Mouse (Mus musculus) C2C12 (cell line): ENCODE results near the gene Ripply1. TPM values are rescaled to one million over a fixed set of nuclear protein-coding genes. Genes with fewer than 3 reads are reported as not detected.

Experiments
- H3K27me3 ChIP-seq: one replicate; pipeline ENCODE4 v1.6.1; 2011; ENCODE audit not compliant: control insufficient read depth, insufficient read depth, insufficient read length
- H3K36me3 ChIP-seq: one replicate; pipeline ENCODE4 v1.6.1; 2011; ENCODE audit not compliant: control insufficient read depth, insufficient read depth
- H3K4me3 ChIP-seq: one replicate; pipeline ENCODE4 v1.5.1; 2011; ENCODE audit warnings: mild to moderate bottlenecking, control low read depth; ENCODE audit not compliant: poor library complexity, insufficient read depth, severe bottlenecking
- H3K79me2 ChIP-seq: one replicate; pipeline ENCODE4 v1.6.1; 2011; ENCODE audit not compliant: control insufficient read depth, insufficient read depth
- H3K79me3 ChIP-seq: one replicate; pipeline ENCODE4 v1.6.1; 2011; ENCODE audit warnings: low read depth, control low read depth
- H3ac ChIP-seq: one replicate; pipeline ENCODE3; 2011; ENCODE audit warnings: low read depth; ENCODE audit not compliant: control insufficient read depth, insufficient read length
- CEBPB ChIP-seq: IDR thresholded peaks from one replicate; pipeline ENCODE4 v1.6.1; 2011; ENCODE audit warnings: low read depth, mild to moderate bottlenecking, control low read depth, moderate library complexity
- CTCF ChIP-seq: IDR thresholded peaks from one replicate; pipeline ENCODE4 v1.5.1; 2011; ENCODE audit not compliant: control insufficient read depth, insufficient read depth, insufficient read length
- FOSL1 ChIP-seq: IDR thresholded peaks from one replicate; pipeline ENCODE4 v1.8.0; 2011; ENCODE audit warnings: mild to moderate bottlenecking, low read length; ENCODE audit not compliant: poor library complexity, insufficient read depth, severe bottlenecking
- MAX ChIP-seq: IDR thresholded peaks from one replicate; pipeline ENCODE4 v1.6.1; 2011; ENCODE audit warnings: mild to moderate bottlenecking, control low read depth
- MYOD1 ChIP-seq: IDR thresholded peaks from one replicate; pipeline ENCODE4 v1.6.1; 2011; ENCODE audit warnings: low read depth; ENCODE audit not compliant: control insufficient read depth, insufficient read length
- MYOG ChIP-seq: IDR thresholded peaks from one replicate; pipeline ENCODE4 v1.6.1; 2011; ENCODE audit not compliant: control insufficient read depth, insufficient read length; ENCODE audit errors: extremely low read depth
- USF1 ChIP-seq: IDR thresholded peaks from one replicate; pipeline ENCODE4 v1.6.1; 2011; ENCODE audit warnings: low read depth, mild to moderate bottlenecking, control low read depth, moderate library complexity
- long read RNA-seq, 2 experiments: library from polyadenylated mRNA; unstranded; transcript quantifications; one replicate each; pipeline ENCODE4 v2.0.0; 2019 to 2020
- polyA plus RNA-seq: library from polyadenylated mRNA; unstranded; fragments of >200 nt; fragmentation: generic; extraction: Trizol; gene quantifications from one replicate; pipeline ENCODE4 v1.2.1, GENCODE M21; 2012; ENCODE audit warnings: missing spikeins

Gene Ripply1
- not detected for polyA plus RNA-seq
- long read RNA-seq, experiment 1, result 0 reads
- long read RNA-seq, experiment 2, result 0 reads

DNA sequence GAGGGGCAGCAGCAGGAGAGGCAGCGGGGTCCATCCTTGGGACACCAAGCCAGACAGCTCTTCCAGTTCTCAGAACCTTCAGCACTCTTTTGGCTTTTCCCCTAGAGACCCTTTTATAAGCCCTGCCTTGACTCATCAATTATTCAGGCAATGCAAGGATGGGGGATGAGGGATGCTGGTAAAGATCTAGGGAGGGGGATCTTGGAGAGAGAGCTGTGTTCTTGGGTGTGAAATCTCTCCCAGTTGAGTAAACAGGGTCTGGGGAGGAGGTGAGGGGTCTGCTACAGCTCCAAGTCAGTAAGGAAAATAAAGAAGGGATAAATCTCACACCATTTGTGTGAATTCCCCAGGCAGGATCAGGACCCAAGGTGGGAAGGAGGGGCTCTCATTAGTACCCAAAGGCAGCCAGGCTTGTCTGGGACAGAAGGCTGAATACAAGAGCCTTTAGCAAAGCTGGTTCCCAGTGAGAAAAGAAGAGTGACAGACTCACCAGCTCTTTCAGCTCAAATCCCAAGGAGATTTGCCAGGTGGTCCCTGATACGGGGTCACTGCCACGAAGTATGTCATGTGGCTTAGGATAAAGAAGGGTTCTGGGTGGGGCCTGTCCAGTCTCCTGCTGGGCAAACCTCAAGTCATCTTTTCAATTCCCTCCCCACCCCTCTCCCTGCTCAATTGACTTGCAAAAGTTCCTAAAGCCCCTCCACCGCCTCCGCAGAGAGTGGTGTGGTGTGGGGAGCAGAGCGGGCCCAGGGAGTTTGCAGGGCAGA lies at the start of gene Ripply1:
Gene Ripply1, minus strand, starts transcription at position 76 of the 767 bp plus-strand sequence.
- H3K27me3 ChIP-seq, result no peaks in the 10 kb centered on the region
- H3K79me2 ChIP-seq, result no peaks in the 10 kb centered on the region
- no peaks in the 10 kb centered on the region for H3K79me3 ChIP-seq
- no peaks in the 10 kb centered on the region for H3K36me3 ChIP-seq
- no peak for TF ChIP-seq CEBPB
- no peak for TF ChIP-seq FOSL1
- no peak for TF ChIP-seq MAX
- TF ChIP-seq MYOG, result no peak
- no peak for TF ChIP-seq USF1
- TF ChIP-seq MYOD1, result no peak
- no peak for TF ChIP-seq CTCF
- H3ac ChIP-seq, result no peak within 1 kb of the TSS
- H3K4me3 ChIP-seq, result no peak within 1 kb of the TSS

DNA sequence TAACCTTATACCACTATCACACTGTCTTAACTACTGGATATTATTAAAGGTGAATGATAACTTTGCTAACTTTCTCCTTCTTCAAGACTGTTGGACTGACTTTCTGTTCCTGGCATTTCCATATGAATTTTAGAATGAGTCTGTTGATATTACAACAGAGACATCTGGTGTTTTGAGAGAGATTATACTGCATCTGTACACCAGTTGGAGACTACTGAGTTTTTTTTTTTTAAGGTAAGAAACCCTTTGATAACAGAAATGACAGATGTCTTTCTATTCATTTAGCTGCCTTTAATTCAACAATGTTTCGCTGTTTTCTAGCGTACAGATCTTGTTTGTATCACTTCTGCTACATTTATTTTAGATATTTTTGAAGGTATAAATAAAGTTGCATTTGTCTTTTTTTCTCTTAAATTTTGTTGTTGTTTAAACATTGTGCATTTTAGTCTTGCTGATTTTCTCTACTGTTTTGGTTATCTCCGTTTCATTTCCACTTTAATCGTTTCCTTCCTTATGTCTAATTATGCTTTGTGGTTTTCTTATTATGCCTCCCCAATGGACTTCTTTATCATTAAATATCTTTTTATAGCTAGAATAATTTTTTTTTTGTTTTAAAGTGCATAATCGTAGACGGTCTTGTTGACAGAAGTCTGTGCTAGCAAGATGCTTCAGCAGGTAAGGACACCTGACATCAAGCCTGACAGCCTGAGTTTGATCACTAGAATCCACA lies 46.4 kb upstream of the Ripply1 start:
- Histone ChIP-seq H3K36me3 (no peaks in the 10 kb centered on the region), H3K27me3 (no peaks in the 10 kb centered on the region), H3K79me3 (no peaks in the 10 kb centered on the region), H3ac (no peak overlapping the region), H3K79me2 (no peaks in the 10 kb centered on the region), H3K4me3 (no peak overlapping the region)
- TF ChIP-seq MYOG (no peak), USF1 (no peak), MYOD1 (no peak), MAX (no peak), FOSL1 (no peak), CEBPB (no peak), CTCF (no peak)

- H3K4me3 ChIP-seq, result no peak overlapping the region
- H3K79me3 ChIP-seq, result no peaks in the 10 kb centered on the region
- no peak overlapping the region for H3ac ChIP-seq
- H3K27me3 ChIP-seq, result no peaks in the 10 kb centered on the region
- TF ChIP-seq FOSL1, result no peak
- no peak for TF ChIP-seq MYOG
- no peak for TF ChIP-seq CTCF
- TF ChIP-seq MAX, result no peak
- no peak for TF ChIP-seq USF1
- no peak for TF ChIP-seq MYOD1
- TF ChIP-seq CEBPB, result no peak
- H3K79me2 ChIP-seq, result no peaks in the 10 kb centered on the region
- H3K36me3 ChIP-seq, result no peaks in the 10 kb centered on the region
Observed at GRCm38 (mm10) chrX:139826926-139827325, 44.8 kb upstream of the Ripply1 start.

DNA sequence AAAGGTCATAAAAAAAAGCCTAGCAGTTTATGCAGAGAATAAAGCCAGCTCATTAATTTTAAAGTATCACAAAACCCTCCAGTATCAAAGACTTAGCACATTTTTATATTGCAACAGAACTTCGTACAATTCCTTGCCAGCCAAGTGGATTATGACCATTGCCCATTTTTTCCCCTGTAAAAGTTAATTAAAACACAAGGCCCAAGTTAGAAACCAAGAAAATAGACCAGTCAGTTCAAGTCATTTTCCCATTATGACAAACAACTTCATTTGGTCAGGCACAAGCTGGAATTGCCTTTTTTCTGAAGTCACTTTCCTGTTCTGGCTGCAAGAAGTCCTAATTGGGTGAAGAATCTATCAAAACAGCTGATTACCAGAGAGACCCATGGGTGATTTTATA lies 43.2 kb upstream of the Ripply1 start:
- Histone ChIP-seq H3K36me3 (no peaks in the 10 kb centered on the region), H3ac (no peak overlapping the region), H3K79me2 (no peaks in the 10 kb centered on the region), H3K27me3 (no peaks in the 10 kb centered on the region), H3K79me3 (no peaks in the 10 kb centered on the region), H3K4me3 (no peak overlapping the region)
- TF ChIP-seq USF1 (no peak), MYOG (no peak)

DNA sequence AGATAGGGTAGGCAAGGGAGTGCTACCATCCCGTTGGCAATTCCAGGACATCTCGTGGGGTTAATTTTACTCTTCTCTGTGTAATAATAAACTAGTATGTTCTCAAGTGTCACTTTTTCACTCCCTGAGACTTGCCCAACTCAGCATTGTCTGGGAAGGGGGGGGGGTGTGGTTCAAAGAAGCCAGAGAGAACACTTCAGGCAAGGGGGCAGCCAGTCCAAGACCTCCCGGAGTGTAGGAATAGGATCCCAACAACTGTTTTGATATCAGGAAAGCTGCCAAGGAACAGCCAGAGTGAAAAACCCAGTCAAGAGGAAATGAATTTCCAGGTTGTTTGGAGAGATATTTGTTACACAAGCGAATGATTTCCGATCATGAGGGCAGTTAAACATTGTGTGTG lies 33.0 kb upstream of the Ripply1 start:
- no peaks in the 10 kb centered on the region for H3K27me3 ChIP-seq

More for the DNA sequence above, 33.0 kb upstream of the Ripply1 start:
- H3K36me3 ChIP-seq, result no peaks in the 10 kb centered on the region
- H3ac ChIP-seq, result no peak overlapping the region
- H3K79me3 ChIP-seq, result no peaks in the 10 kb centered on the region
- no peak for TF ChIP-seq MAX
- TF ChIP-seq CEBPB, result no peak
- TF ChIP-seq CTCF, result no peak
- no peak for TF ChIP-seq USF1
- no peak for TF ChIP-seq MYOG
- TF ChIP-seq FOSL1, result no peak
- no peak for TF ChIP-seq MYOD1
- no peaks in the 10 kb centered on the region for H3K79me2 ChIP-seq
- no peak overlapping the region for H3K4me3 ChIP-seq
